ENCODE assay signal across 9 mouse cellular contexts in the genomic region with DNA sequence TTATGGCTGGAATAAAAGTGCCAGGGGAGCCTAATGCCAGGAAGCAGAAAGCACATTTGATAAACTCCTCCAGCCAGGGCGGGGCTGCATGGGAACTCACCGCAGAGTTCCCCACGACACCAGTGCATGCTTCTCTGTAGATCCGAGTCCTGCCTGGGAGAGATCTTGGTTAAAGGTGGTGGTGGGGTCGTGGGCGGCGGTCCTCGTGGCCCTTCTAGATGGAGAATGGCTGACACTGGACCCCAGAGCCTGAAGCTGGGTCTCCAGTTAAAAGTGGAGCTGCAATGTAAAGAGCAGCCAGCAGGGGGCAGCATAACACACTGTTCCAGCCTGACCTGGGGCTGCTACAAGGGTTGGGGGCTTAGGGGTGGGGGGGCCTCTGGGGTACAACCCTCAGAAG. TPM values are rescaled to one million over a fixed set of nuclear protein-coding genes. Genes with fewer than 3 reads are reported as not detected.
DNase-seq lines count a peak whose midpoint lies in the region; ATAC-seq lines count a peak whose summit lies in the region.
"Had no signal": no experiment of that assay in that cellular context is flagged by ENCODE, and none has a peak within 500 bp of the region (broad histone marks: within the 10 kb centered on the region; RNA-seq: fewer than 3 reads in every experiment).

No protein-coding gene starts in this region.

- peaks cover 41% of the 10 kb centered on the region for H3K4me1 ChIP-seq in heart, embryonic 10.5 days

- peaks cover 11% of the 10 kb centered on the region for H3K27me3 ChIP-seq in heart, embryonic 10.5 days (ENCODE audit: insufficient read depth, poor library complexity, severe bottlenecking)

- H3K36me3 ChIP-seq in heart, embryonic 10.5 days = no peaks in the 10 kb centered on the region
- H3K36me3 ChIP-seq: limb, embryonic 12.5 days had no signal

- peak; percentile 49; the same call in 1 of the 2 replicates for ATAC-seq in megakaryocyte, adult 5-6 weeks (ENCODE audit: poor library complexity, severe bottlenecking)

- H3K4me3 ChIP-seq in heart, embryonic 10.5 days = peak overlapping the region; percentile 24; the same call in 1 of the 2 replicates
- H3K4me3 ChIP-seq: limb, embryonic 12.5 days had no signal

- 18% methylated on average over 8 of the region's 8 CpGs for WGBS in heart, embryonic 10.5 days

- 0 out of 2 replicates have a peak overlapping the region, but pooled peaks have one; percentile 52 for H3K27ac ChIP-seq in heart, embryonic 10.5 days
- H3K27ac ChIP-seq: limb, embryonic 12.5 days had no signal

- DNase-seq in adrenal gland, adult (ENCODE audit: inconsistent age in 2 of 2, low spot score in 1 of 2) = peak; percentile 47 to 86
- no peak for DNase-seq in adrenal gland, postnatal 4 days (ENCODE audit: low spot score in 2 of 2)
- peak; percentile 78 to 79 for DNase-seq in B cell, adult 2 months
- DNase-seq in c-Kit-positive CD71-positive TER-119-negative erythroid progenitor cells, embryonic 14.5 days (ENCODE audit: low read depth) = peak; percentile 31
- DNase-seq in heart, embryonic 10.5 days (ENCODE audit: low spot score) = no peak
- DNase-seq in layer of hippocampus, adult 9-10 months (ENCODE audit: low spot score) = peak; percentile 16
- DNase-seq in spleen, postnatal 14 days (ENCODE audit: low spot score in 2 of 2) = peak; percentile 39 to 63

- no peaks in the 10 kb centered on the region for H3K9me3 ChIP-seq in heart, embryonic 10.5 days
- H3K9me3 ChIP-seq: limb, embryonic 12.5 days had no signal

RNA-seq across cellular contexts. Expression of gene Gm572, which starts 38.3 kb away (rescaled TPM):
- under 1 TPM; 0.37 to 0.42 TPM for total RNA-seq in adrenal gland, postnatal 4 days (2021)
- not detected in 2 replicates for polyA plus RNA-seq in heart, embryonic 10.5 days (2016; fragmentation: Nextera tagmentation; extraction: Ambion mirVana)
- 0.23 and 0.29 TPM in 2 replicates for total RNA-seq in megakaryocyte, adult 5-6 weeks (2015)
- not detected in 2 replicates for total RNA-seq in megakaryocyte, adult 5-6 weeks (2017)
- polyA plus RNA-seq: limb, embryonic 12.5 days had no signal

RNA-seq across cellular contexts. Expression of gene Tardbp, which starts 54.6 kb away (rescaled TPM):
- total RNA-seq in adrenal gland, postnatal 4 days (2021) = 100 to 1,000 TPM; 280 to 349 TPM
- 238 and 301 TPM in 2 replicates for polyA plus RNA-seq in heart, embryonic 10.5 days (2016; fragmentation: Nextera tagmentation; extraction: Ambion mirVana)
- 193 and 196 TPM in 2 replicates for total RNA-seq in megakaryocyte, adult 5-6 weeks (2015)
- 339 and 406 TPM in 2 replicates for total RNA-seq in megakaryocyte, adult 5-6 weeks (2017)

Comparison
In these comparisons a context has a peak if more than half of its experiments do, and no peak if none do; other contexts are left out.
1. DNase-seq: peak in adrenal gland, adult (2 of 2), B cell, adult 2 months (2 of 2), c-Kit-positive CD71-positive TER-119-negative erythroid progenitor cells, embryonic 14.5 days (single experiment), layer of hippocampus, adult 9-10 months (single experiment) and spleen, postnatal 14 days (2 of 2); none in adrenal gland, postnatal 4 days (0 of 2) and heart, embryonic 10.5 days (single experiment).